Comparison of ENCODE assay signal across 25 mouse cellular contexts in genomic region chr14:60982126-60982525, GRCm38 (mm10).
"Had no signal": no experiment of that assay in that cellular context is flagged by ENCODE, and none has a peak within 500 bp of the region (broad histone marks: within the 10 kb centered on the region; RNA-seq: fewer than 3 reads in every experiment).

No protein-coding gene starts in this region.

- H3K4me3 ChIP-seq: heart, adult 2 months; heart, embryonic 13.5 days; heart, embryonic 15.5 days; hindbrain, embryonic 13.5 days; hindbrain, embryonic 15.5 days; kidney, embryonic 15.5 days; left cerebral cortex, adult 2 months; limb, embryonic 12.5 days; liver, embryonic 13.5 days; liver, embryonic 15.5 days had no signal

- H3K36me3 ChIP-seq: heart, embryonic 15.5 days; hindbrain, embryonic 13.5 days; hindbrain, embryonic 15.5 days; kidney, embryonic 15.5 days; limb, embryonic 12.5 days; liver, embryonic 13.5 days; liver, embryonic 15.5 days had no signal

- DNase-seq: gastrocnemius, postnatal 14 days; gastrocnemius, postnatal 36 days; heart, adult 11 months; heart, adult 2 months; heart, postnatal 14 days; heart, postnatal 36 days; kidney, adult 11 months; kidney, adult 2 months; kidney, adult 9 months; kidney, postnatal 14 days; kidney, postnatal 36 days; left cerebral cortex, postnatal 4 days; liver; liver, embryonic 13.5 days; liver, postnatal 0 days had no signal

- H3K27ac ChIP-seq: heart, adult 2 months; heart, embryonic 13.5 days; heart, embryonic 15.5 days; hindbrain, embryonic 13.5 days; hindbrain, embryonic 15.5 days; hindbrain, postnatal 0 days; kidney, embryonic 15.5 days; kidney, postnatal 0 days; left cerebral cortex, adult 2 months; limb, embryonic 12.5 days; liver, embryonic 13.5 days; liver, embryonic 15.5 days had no signal

- H3K9me3 ChIP-seq: heart, embryonic 13.5 days; heart, embryonic 15.5 days; hindbrain, embryonic 13.5 days; hindbrain, embryonic 15.5 days; kidney, embryonic 15.5 days; limb, embryonic 12.5 days; liver, embryonic 13.5 days; liver, embryonic 15.5 days had no signal

- H3K9ac ChIP-seq: heart, embryonic 13.5 days; heart, embryonic 15.5 days; hindbrain, embryonic 13.5 days; hindbrain, embryonic 15.5 days; kidney, embryonic 15.5 days; limb, embryonic 12.5 days; liver, embryonic 13.5 days; liver, embryonic 15.5 days; liver, postnatal 0 days had no signal

- H3K27me3 ChIP-seq: heart, embryonic 13.5 days; heart, embryonic 15.5 days; hindbrain, embryonic 13.5 days; hindbrain, embryonic 15.5 days; kidney, embryonic 15.5 days; limb, embryonic 12.5 days; liver, embryonic 13.5 days; liver, embryonic 15.5 days had no signal
